Mouse (Mus musculus): ENCODE results near the gene Cuedc1. TPM values are rescaled to one million over a fixed set of nuclear protein-coding genes. Genes with fewer than 3 reads are reported as not detected.
A peak's percentile ranks its signal among the peaks of the same experiment; 100 is the strongest.

The Cuedc1 gene
- polyA plus RNA-seq, 1 experiment, result not detected

DNA sequence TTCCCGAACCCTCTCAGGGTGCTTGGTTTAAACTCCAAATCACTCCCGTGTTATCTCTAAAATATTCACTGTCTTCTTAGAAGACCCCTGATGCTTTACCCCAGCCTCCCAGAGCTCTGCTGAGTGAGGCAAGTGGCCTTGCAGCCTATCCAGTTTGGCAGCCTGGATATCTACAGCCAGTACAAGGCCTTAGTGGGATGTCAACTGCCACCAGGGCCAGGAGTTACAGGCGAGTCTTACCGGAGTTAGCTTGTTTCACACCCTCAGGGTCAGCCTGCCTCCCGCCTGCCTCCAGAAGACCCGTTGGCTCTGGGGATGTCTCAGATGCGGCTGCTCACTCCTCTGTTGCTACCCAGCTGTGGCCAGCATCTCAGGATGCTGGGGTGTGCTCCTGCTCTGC, 120.7 kb downstream of the Cuedc1 start:
- WGBS, result 89% methylated on average over 7 of the region's 7 CpGs
- Histone ChIP-seq H3K4me3 (ENCODE audit: insufficient read depth, low read depth, low read length) (no peak overlapping the region), H3K4me1 (ENCODE audit: control insufficient read depth, insufficient read depth, low read length) (peaks cover 9% of the 10 kb centered on the region), H3K27ac (ENCODE audit: insufficient read depth, low read depth, low read length) (no peak overlapping the region)
- TF ChIP-seq POLR2A (IDR thresholded peaks at IDR 0.05; ENCODE audit: insufficient read depth, low read depth, low read length) (no peak), CTCF (IDR thresholded peaks at IDR 0.05; ENCODE audit: insufficient read depth, low read depth, low read length) (no peak)

DNA sequence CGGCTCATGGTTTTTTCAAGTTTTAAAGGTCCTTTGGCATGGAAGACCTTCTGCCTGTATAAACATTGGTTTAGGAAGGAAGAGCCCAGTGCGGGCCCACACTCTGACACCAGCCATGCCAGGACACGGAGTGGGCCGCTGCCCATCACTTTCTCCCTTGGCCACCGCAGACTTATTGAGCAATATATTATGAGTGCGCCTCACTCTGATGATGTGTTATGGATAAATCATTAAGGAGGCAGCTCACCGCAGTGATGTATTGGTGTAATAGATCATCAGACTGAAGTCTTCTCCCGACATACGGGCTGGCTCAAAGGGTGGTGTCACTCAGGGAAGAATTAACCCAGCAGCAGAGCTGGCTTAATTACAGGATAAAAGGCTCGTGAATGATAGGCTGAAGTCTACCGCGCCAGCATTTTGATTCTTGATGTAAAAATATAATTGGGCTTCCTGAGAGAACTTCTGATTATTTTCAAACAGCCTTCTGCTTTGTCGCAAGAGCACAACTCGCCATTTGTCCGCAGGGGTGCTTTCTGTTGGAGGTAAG, 124.1 kb downstream of the Cuedc1 start:
- WGBS, result 87% methylated on average over 15 of the region's 15 CpGs
- no peak overlapping the region for H3K4me3 ChIP-seq (ENCODE audit: insufficient read depth, low read depth, low read length)
- H3K4me1 ChIP-seq (ENCODE audit: control insufficient read depth, insufficient read depth, low read length), result no peaks in the 10 kb centered on the region
- TF ChIP-seq CTCF (IDR thresholded peaks at IDR 0.05; ENCODE audit: insufficient read depth, low read depth, low read length) (no peak), POLR2A (IDR thresholded peaks at IDR 0.05; ENCODE audit: insufficient read depth, low read depth, low read length) (no peak)
- no peak overlapping the region for H3K27ac ChIP-seq (ENCODE audit: insufficient read depth, low read depth, low read length)

DNA sequence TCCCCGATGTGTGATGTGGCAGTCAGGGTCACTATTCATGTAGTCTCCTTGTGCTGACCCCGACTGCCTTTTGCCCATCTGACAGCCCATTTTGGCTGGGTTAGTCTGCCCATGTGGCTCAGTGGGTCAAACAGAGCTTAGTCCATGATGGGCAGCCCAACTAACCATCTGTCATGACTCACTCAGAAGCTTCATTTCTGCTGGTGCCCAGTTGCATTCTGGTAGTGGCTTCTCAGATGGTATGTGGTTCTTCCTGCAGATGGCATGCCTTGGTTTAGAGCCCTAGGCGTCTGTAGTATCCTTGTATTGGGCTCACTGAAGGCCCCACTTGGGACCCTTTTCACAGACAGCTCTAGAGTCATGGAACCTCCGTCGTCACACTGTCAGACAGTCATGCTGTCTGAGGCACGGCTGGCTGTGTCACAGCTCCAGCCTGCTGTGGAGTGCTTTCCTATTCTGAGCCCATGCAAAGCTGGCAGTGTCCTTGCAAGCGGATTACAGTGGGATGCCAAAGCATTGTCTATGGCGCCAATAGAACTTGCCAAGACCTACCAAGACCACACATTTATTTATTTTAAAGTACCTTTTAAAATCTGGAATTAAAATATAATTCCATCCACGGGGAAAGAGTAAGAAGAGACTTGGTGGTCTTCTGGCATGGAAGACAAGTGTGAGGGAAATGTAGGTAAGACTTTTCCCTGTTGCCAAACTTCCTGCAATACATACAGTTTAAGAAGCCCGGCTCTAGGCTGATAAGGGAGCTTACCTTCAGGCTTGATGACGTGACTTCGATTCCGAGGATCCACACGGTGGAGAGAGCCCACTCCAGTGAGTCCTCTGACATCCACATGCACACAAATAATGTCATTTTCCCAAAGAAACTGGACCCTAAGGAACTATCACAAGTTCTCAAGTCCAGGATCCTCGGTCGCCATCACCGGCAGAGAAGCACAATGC, 129.4 kb downstream of the Cuedc1 start:
- H3K4me1 ChIP-seq (ENCODE audit: control insufficient read depth, insufficient read depth, low read length), result no peaks in the 10 kb centered on the region
- WGBS, result 86% methylated on average over 17 of the region's 17 CpGs
- H3K4me3 ChIP-seq (ENCODE audit: insufficient read depth, low read depth, low read length), result no peak overlapping the region
- H3K27ac ChIP-seq (ENCODE audit: insufficient read depth, low read depth, low read length), result no peak overlapping the region
- TF ChIP-seq POLR2A (IDR thresholded peaks at IDR 0.05; ENCODE audit: insufficient read depth, low read depth, low read length) (no peak), CTCF (IDR thresholded peaks at IDR 0.05; ENCODE audit: insufficient read depth, low read depth, low read length) (no peak)

DNA sequence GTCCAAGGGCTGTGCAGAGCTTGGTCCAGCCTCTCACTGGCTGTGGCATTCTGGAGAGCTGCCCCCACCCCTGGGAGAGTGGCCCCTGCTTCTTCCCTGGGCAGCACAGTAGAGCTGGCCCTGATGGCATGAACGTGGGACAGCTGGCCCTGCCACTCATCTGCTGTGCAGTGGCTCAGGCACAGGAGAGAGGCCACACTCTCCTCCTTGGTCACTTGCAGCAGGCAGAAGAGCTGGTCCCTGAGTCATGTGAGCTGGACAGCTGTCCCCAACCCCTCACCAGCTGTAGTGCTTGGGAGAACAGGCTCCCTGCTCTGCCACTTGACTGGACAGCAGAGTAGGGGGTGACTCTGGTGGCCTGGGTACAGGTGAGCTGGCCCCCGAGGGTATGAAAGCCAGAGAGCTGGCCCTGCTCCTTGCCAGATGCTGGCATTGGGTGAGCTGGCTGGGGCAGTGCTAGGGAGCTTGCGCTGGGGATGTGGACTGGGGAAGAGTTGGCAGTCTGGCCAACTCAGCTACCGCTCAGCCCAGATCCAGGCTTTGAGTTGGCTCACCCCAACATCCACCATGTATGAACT, 133.4 kb downstream of the Cuedc1 start:
- TF ChIP-seq POLR2A (IDR thresholded peaks at IDR 0.05; ENCODE audit: insufficient read depth, low read depth, low read length), result no peak
- no peak for TF ChIP-seq CTCF (IDR thresholded peaks at IDR 0.05; ENCODE audit: insufficient read depth, low read depth, low read length)
- 76% methylated on average over 4 of the region's 4 CpGs for WGBS
- no peak overlapping the region for H3K4me3 ChIP-seq (ENCODE audit: insufficient read depth, low read depth, low read length)
- no peak overlapping the region for H3K27ac ChIP-seq (ENCODE audit: insufficient read depth, low read depth, low read length)
- H3K4me1 ChIP-seq (ENCODE audit: control insufficient read depth, insufficient read depth, low read length), result peaks cover 16% of the 10 kb centered on the region

DNA sequence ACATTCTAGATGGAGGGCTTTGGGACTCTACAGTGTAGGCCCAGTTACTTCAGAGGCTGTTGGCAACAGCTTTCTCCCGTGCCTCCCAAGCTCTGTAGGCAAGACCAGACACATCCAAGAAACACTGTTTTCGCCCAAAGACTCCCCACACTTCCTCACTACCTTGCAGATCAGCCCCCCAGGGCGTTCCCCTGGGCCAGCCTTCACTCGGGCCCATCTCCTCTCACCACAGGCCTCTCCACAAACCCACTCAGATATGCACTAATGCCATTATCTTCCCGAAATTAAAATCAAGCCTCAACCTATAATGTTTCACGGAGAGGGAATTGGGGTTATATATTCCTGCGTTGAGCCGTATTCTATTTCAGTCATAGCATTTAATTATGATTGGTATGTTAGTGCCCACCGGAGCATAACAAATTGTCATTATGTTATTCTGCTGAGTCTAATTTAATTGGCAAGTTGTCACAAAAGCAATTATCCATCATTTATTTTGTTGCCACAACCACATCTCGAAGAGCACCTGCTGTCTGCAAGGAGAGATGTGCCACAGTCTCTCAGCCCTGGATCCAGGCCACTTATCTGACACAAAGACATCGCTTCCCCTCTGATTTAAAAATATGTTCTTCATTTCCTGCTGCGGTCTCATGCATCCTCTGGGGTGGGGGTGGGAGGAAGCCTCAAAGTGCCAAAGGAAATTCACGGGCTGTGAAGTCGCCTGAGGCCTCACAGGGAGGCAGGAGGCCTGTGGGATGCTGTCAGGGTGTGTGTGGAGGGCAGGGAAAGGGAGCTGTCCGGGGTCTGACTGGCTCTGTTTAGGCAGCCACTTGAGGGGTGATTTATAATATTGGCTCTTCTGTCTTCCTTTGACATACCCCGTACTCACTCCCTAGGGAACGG, 135.9 kb downstream of the Cuedc1 start:
- 55% methylated on average over 17 of the region's 17 CpGs for WGBS
- TF ChIP-seq CTCF (IDR thresholded peaks at IDR 0.05; ENCODE audit: insufficient read depth, low read depth, low read length) (no peak), POLR2A (IDR thresholded peaks at IDR 0.05; ENCODE audit: insufficient read depth, low read depth, low read length) (no peak)
- Histone ChIP-seq H3K4me1 (ENCODE audit: control insufficient read depth, insufficient read depth, low read length) (peaks cover 16% of the 10 kb centered on the region), H3K27ac (ENCODE audit: insufficient read depth, low read depth, low read length) (0 out of 2 replicates have a peak overlapping the region, but pooled peaks have one; percentile 26), H3K4me3 (ENCODE audit: insufficient read depth, low read depth, low read length) (no peak overlapping the region)

DNA sequence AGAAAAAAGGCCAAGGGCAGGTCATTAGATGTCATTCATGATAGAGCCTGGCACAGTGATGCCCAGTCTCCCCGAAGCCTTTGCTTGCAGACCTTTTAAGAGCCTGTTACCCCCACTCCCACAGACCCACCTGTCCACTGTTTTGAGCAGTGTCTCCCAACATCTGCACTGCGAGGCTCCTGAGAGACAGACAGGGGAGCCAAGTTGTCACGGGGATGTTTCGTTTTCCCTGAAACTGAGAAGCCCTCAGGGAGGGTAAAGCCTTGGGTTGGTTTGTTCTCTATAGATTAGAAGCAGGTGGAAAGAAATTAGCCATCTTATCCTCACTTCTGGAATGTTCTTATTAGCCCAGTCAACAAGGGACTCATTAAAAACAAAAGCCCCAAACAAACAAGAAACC, 136.9 kb downstream of the Cuedc1 start:
- Histone ChIP-seq H3K27ac (ENCODE audit: insufficient read depth, low read depth, low read length) (no peak overlapping the region), H3K4me1 (ENCODE audit: control insufficient read depth, insufficient read depth, low read length) (peaks cover 16% of the 10 kb centered on the region), H3K4me3 (ENCODE audit: insufficient read depth, low read depth, low read length) (no peak overlapping the region)
- TF ChIP-seq CTCF (IDR thresholded peaks at IDR 0.05; ENCODE audit: insufficient read depth, low read depth, low read length), result no peak
- 68% methylated on average over 4 of the region's 4 CpGs for WGBS

DNA sequence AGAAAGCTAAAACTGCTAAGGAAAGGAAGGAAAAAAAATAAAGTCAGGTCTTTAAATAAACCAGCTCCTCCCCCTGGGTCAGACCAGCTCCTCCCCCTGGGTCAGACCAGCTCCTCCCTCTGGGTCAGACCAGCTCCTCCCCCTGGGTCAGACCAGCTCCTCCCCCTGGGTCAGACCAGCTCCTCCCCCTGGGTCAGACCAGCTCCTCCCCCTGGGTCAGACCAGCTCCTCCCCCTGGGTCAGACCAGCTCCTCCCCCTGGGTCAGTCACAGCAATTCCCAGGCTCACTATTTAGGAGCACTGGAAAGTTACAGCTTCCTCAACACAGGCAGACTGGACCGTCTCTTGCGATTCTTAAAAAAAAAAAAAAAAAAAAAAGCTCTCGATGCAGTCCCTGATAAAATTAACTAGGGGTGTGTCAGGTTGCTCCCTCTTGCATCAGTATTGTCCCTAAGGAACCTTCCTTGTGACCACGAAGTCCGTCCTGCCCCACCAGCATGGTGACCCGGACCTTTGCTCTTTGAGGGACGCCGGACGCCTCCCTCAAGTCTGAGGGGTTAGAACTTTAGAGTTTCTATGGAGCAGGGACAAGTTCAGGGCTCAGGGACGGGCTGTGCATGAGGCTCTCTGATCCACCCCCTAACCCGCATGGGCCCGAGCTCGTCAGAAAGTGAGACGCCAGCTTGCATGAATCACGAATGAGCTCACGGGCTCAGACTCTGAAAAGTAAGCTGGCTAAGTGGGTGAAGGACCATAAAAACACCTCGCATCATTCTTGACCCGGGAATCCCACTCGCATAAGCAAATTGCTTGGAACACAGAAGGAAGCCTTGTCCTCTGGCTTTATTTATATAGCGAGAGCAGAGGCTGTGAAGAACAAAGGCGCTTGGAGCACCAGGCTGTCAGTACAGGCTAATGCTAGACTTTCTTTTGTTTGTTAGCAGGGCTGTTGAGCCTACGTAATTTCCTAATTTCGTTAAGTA, 137.7 kb downstream of the Cuedc1 start:
- 21% methylated on average over 23 of the region's 23 CpGs for WGBS
- 0 out of 2 replicates have a peak overlapping the region, but pooled peaks have one; percentile 24 for H3K27ac ChIP-seq (ENCODE audit: insufficient read depth, low read depth, low read length)
- no peak for TF ChIP-seq POLR2A (IDR thresholded peaks at IDR 0.05; ENCODE audit: insufficient read depth, low read depth, low read length)
- no peak overlapping the region for H3K4me3 ChIP-seq (ENCODE audit: insufficient read depth, low read depth, low read length)
- peaks cover 19% of the 10 kb centered on the region for H3K4me1 ChIP-seq (ENCODE audit: control insufficient read depth, insufficient read depth, low read length)

DNA sequence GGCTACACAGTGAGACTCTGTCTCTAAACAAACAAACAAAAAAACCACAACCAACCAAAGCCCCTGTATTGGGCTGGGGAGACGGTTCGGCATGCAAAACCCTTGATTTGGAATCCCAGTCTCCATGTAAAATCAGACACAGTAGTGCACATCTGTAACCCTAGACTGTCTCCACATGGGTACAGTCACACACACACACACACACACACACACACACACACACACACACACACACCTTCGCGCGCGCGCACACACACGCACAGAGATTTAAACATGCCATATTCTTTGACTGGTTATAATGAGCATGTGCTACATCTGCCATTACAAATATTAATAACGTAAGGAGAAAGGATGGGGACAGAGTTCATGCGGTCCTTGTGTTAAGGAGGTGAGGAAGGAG, 142.4 kb downstream of the Cuedc1 start:
- 86% methylated on average over 10 of the region's 10 CpGs for WGBS
- TF ChIP-seq POLR2A (IDR thresholded peaks at IDR 0.05; ENCODE audit: insufficient read depth, low read depth, low read length), result no peak
- TF ChIP-seq CTCF (IDR thresholded peaks at IDR 0.05; ENCODE audit: insufficient read depth, low read depth, low read length), result no peak
- H3K27ac ChIP-seq (ENCODE audit: insufficient read depth, low read depth, low read length), result no peak overlapping the region
- H3K4me1 ChIP-seq (ENCODE audit: control insufficient read depth, insufficient read depth, low read length), result peaks cover 13% of the 10 kb centered on the region
- no peak overlapping the region for H3K4me3 ChIP-seq (ENCODE audit: insufficient read depth, low read depth, low read length)
